Mouse (Mus musculus) midbrain, embryonic 15.5 days (tissue): ENCODE results near the gene Rpl18a. TPM values are rescaled to one million over a fixed set of nuclear protein-coding genes. Genes with fewer than 3 reads are reported as not detected.

Experiments used
- ATAC-seq: fragments of 200-750 bp; cut with Nextera tagmentation; replicated peaks from 2 replicates; pipeline ENCODE4 v1.8.0; 2017; ENCODE audit warnings: moderate TSS enrichment
- H3K27ac ChIP-seq: fragments of 300-500 bp; sonication (generic); 2 replicates; pipeline ENCODE4 v1.5.1; 2015; ENCODE audit warnings: mild to moderate bottlenecking, inconsistent platforms
- H3K27me3 ChIP-seq: fragments of 300-500 bp; sonication (generic); replicated peaks from 2 replicates; pipeline ENCODE4 v1.6.1; 2015; ENCODE audit warnings: inconsistent platforms
- H3K36me3 ChIP-seq: fragments of 300-500 bp; sonication (generic); replicated peaks from 2 replicates; pipeline ENCODE4 v1.6.1; 2015; ENCODE audit warnings: inconsistent platforms
- H3K4me1 ChIP-seq: fragments of 300-500 bp; sonication (generic); 2 replicates; pipeline ENCODE4 v1.6.1; 2015; ENCODE audit warnings: inconsistent platforms
- H3K4me2 ChIP-seq: fragments of 300-500 bp; sonication (generic); 2 replicates; pipeline ENCODE4 v1.6.1; 2015; ENCODE audit warnings: inconsistent platforms, mild to moderate bottlenecking, moderate library complexity
- H3K4me3 ChIP-seq: fragments of 300-500 bp; sonication (generic); 2 replicates; pipeline ENCODE4 v1.5.1; 2015; ENCODE audit warnings: mild to moderate bottlenecking, inconsistent platforms
- H3K9ac ChIP-seq: fragments of 300-500 bp; sonication (generic); 2 replicates; pipeline ENCODE4 v1.6.1; 2015; ENCODE audit warnings: mild to moderate bottlenecking, inconsistent platforms
- H3K9me3 ChIP-seq: fragments of 300-500 bp; sonication (generic); 2 replicates; pipeline ENCODE4 v1.6.1; 2016; ENCODE audit warnings: inconsistent platforms
- WGBS: fragments of 180-500 bp; shearing (Covaris S2); methylation state at CpG from one replicate; pipeline ENCODE4 v1.1.7; 2015; ENCODE audit warnings: mixed read lengths; 5-methylcytosine and 5-hydroxymethylcytosine counted together
- polyA plus RNA-seq: library from polyadenylated mRNA; unstranded; fragments of >200 nt; fragmentation: Nextera tagmentation; extraction: Ambion mirVana; gene quantifications from 2 replicates; pipeline ENCODE4 v1.2.1, GENCODE M21; 2015

Gene Rpl18a
- 2,076 and 2,093 TPM in 2 replicates for polyA plus RNA-seq

DNA sequence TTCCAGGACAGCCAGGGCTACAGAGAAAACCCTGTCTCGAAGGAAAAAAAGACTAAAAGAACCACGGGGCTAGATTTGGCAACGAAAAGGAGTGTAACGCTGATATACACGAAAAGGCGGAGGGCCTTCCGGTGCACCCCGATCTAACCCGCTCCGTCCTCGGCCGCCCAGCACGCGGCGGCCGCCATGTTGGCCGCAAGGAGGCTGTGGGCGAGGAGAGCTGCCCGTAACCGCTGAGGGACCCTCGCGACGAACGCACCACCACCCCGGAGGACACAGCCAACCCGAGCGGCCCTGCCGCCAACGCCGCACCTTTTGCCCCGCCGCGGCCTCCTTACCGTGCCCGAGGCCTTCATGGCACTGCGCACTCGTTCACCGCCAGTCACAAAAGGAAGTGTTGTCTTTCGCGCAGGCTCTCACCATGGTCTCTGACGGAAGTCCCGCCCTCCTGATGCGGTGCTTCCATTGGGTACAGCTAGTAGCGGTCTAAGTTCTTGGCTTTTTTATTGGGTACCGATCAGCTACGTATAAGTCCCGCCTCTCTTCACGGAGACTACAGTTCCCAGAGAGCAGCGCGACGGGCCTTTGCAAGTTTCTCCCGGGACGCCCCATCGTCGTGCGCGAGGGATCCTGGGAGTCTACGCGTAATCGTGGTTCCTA lies at the start of gene Rpl18a:
Gene Rpl18a, minus strand, starts transcription at position 392 of the 660 bp plus-strand sequence.
- Histone ChIP-seq H3K9ac (peak within 1 kb of the TSS; percentile 86), H3K27ac (peak within 1 kb of the TSS; percentile 85), H3K4me3 (peak within 1 kb of the TSS; percentile 91), H3K27me3 (peaks cover 30% of the 10 kb centered on the region), H3K36me3 (peaks cover 19% of the 10 kb centered on the region), H3K4me2 (peak within 1 kb of the TSS; percentile 92), H3K4me1 (peaks cover 28% of the 10 kb centered on the region), H3K9me3 (no peaks in the 10 kb centered on the region)
- peak; percentile 98 for ATAC-seq
- WGBS = under 1% methylated on average over 60 of the region's 60 CpGs

DNA sequence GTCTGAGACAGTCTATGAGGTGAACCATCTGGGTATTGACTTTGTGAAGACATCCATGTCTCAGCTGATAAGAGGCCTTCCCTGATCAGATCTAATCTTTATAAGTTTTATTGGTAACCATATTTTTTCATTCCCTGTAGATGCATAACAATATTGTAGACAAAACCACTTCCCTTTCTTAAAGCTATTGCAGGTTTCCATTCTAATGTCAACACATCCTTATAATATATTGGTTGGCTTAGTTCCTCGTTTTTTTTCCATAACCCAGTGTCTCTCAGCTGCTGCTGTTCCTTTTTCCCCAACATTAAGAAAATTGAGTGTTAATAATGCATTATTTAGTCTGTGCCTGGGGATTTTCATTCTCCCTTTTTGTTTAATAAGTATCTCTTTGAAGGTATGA lies 46.0 kb upstream of the Rpl18a start:
- H3K4me3 ChIP-seq = no peak overlapping the region
- no peaks in the 10 kb centered on the region for H3K27me3 ChIP-seq
- H3K36me3 ChIP-seq = no peaks in the 10 kb centered on the region
- H3K4me1 ChIP-seq = no peaks in the 10 kb centered on the region
- H3K4me2 ChIP-seq = no peak overlapping the region
- H3K27ac ChIP-seq = no peak overlapping the region
- no peaks in the 10 kb centered on the region for H3K9me3 ChIP-seq
- no peak for ATAC-seq
- WGBS = 37% methylated on average over 1 of the region's 1 CpGs
- no peak overlapping the region for H3K9ac ChIP-seq

DNA sequence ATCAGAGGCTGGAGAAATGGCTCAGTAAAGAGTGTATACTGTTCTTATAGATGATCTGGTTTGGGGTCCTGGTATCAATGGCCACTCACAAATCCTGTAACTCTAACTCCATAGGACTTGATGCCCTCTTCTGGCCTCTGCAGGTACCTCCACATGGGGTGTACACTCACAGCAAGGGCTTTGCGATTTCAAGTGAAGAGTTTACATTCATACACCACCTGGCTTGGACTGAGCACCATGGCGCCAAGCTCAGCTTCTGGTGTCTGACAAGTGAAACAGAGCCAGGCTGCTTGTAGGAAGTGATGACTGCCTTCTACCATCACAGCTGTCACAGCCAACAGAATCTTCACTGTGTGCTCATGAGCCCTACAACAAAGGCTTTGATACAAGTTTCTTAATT lies 44.3 kb upstream of the Rpl18a start:
- no peaks in the 10 kb centered on the region for H3K36me3 ChIP-seq
- no peak overlapping the region for H3K9ac ChIP-seq
- H3K4me3 ChIP-seq = no peak overlapping the region
- no peak for ATAC-seq
- H3K27me3 ChIP-seq = no peaks in the 10 kb centered on the region
- H3K27ac ChIP-seq = no peak overlapping the region
- 77% methylated on average over 2 of the region's 2 CpGs for WGBS
- no peak overlapping the region for H3K4me2 ChIP-seq
- no peaks in the 10 kb centered on the region for H3K4me1 ChIP-seq
- no peaks in the 10 kb centered on the region for H3K9me3 ChIP-seq

DNA sequence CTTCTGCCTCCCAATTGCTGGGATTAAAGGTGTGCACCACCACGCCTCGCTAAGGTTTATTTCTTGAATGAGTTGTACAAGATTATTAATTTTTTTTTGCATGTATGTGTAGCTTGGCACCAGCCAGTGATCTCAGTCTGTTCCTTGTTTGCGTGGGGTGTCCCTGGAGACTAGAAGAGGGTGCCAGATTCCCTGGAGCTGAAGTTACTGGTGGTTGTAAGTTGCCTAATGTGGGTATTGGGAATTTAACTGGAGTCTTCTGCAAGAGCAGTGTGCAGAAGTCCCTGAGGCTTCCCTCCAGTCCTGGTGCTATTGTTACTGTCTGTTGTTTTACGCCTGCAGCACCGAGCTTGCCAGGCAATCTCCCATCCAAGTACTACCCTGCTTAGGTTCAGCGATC lies 40.0 kb upstream of the Rpl18a start:
- 84% methylated on average over 6 of the region's 6 CpGs for WGBS
- H3K4me2 ChIP-seq = no peak overlapping the region
- no peak for ATAC-seq

DNA sequence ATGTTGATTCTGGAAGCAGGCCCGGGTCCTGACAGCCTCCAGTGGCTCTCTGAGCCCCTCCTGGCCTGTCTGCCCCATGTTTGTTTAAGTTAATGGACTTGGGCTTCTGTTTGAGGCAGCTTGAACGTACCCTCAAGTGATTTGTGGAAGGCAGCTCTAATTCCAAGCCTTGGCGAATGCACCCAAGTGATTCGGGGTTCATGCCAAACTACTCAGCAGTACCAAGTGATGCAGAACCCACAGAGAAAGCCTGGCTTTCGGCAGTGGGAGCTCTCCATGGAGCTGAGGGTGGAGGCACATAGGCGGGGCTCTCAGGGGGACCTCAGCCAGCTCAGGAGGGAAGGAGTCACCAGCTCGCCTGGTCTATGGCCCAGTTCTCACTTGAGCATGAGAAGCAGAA lies 37.6 kb upstream of the Rpl18a start:
- Histone ChIP-seq H3K27ac (no peak overlapping the region), H3K9ac (no peak overlapping the region), H3K4me3 (no peak overlapping the region), H3K4me2 (no peak overlapping the region), H3K27me3 (no peaks in the 10 kb centered on the region), H3K4me1 (no peaks in the 10 kb centered on the region), H3K36me3 (0 out of 2 replicates have a peak, but pooled peaks cover 2% of the 10 kb centered on the region), H3K9me3 (no peaks in the 10 kb centered on the region)
- 76% methylated on average over 7 of the region's 7 CpGs for whole genome bisulfite sequencing
- ATAC-seq = 0 out of 2 replicates have a peak, but pooled peaks have one; percentile 31

More for the DNA sequence above, 40.0 kb upstream of the Rpl18a start:
- Histone ChIP-seq H3K27me3 (no peaks in the 10 kb centered on the region), H3K27ac (no peak overlapping the region), H3K9me3 (no peaks in the 10 kb centered on the region), H3K36me3 (no peaks in the 10 kb centered on the region), H3K4me3 (no peak overlapping the region), H3K4me1 (no peaks in the 10 kb centered on the region), H3K9ac (no peak overlapping the region)

DNA sequence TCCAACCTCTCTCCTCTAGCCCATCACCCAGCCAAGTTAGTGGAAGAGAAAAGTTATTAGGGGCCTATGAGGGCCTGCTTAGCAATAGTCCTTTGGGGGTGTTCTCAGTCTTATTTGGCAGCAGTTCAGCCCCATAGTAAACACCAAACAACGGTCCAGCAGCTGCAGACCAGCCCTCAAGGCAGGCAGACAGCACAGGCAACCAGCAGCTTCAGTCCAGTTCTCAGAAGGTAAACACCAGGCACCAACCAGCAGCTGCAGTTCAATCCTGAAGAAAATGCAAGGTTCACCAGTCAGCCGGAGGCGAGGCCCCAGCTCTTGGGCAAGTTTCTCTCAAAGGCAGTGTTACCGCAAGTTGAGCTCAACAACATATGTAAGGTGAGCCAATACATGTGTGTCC lies 35.8 kb upstream of the Rpl18a start:
- ATAC-seq = no peak
- Histone ChIP-seq H3K9ac (no peak overlapping the region), H3K4me2 (no peak overlapping the region), H3K4me3 (no peak overlapping the region), H3K36me3 (0 out of 2 replicates have a peak, but pooled peaks cover 2% of the 10 kb centered on the region), H3K27ac (no peak overlapping the region), H3K4me1 (no peaks in the 10 kb centered on the region), H3K9me3 (no peaks in the 10 kb centered on the region), H3K27me3 (no peaks in the 10 kb centered on the region)
- 85% methylated on average over 4 of the region's 4 CpGs for WGBS

DNA sequence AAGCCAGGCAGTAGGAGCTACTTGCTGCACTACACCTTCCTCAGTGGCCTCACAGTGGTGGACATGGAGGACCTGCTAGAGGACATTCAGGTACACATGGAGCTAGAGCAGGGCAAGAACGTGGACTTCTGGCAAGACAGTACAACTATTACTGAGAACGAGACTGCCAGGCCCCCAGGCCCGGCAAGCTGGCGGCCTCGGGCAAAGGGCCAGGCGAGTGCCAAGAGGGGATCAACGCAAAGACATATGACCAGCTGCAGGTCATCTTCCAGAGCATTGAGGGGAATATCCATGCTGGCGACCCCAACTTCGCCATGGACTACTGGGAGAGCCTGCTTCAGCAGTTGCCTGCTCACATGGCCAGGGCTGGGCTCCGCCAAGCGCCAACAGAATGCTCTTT lies 34.5 kb upstream of the Rpl18a start:
- ATAC-seq = no peak
- Histone ChIP-seq H3K9ac (no peak overlapping the region), H3K36me3 (0 out of 2 replicates have a peak, but pooled peaks cover 2% of the 10 kb centered on the region), H3K4me3 (no peak overlapping the region), H3K27ac (no peak overlapping the region), H3K4me1 (no peaks in the 10 kb centered on the region), H3K9me3 (no peaks in the 10 kb centered on the region), H3K4me2 (no peak overlapping the region), H3K27me3 (no peaks in the 10 kb centered on the region)
- 95% methylated on average over 11 of the region's 11 CpGs for WGBS

DNA sequence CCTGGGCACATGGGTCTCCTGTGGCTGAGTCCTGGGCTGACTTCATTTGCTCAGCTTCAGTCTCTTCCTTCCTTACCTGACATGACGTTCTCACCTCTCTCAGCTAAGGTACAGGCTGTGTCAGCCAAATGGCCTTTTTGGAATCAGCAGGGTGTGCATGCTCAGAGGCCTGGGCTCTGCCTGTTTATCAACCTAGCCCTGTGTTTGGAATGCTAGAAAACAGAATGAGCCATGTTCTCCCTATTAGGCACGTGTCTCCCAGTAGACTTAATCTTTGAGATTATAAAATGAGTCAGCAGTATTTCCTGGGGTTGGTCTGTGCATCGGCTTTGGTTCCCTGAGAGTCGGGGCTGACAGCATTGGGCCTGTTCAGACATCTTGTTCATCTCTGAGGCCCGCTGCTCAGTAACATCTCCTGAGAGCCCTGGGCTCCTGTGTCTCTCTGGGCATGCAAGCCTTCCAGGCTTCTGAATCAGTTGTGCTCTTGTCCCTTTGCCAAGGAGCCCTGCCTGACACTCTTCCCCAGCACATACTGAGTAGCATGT lies 31.6 kb upstream of the Rpl18a start:
- WGBS = 79% methylated on average over 5 of the region's 5 CpGs
- no peak overlapping the region for H3K4me3 ChIP-seq
- no peaks in the 10 kb centered on the region for H3K9me3 ChIP-seq
- no peak for ATAC-seq
- H3K9ac ChIP-seq = no peak overlapping the region
- H3K27ac ChIP-seq = no peak overlapping the region
- H3K27me3 ChIP-seq = no peaks in the 10 kb centered on the region
- 0 out of 2 replicates have a peak, but pooled peaks cover 2% of the 10 kb centered on the region for H3K36me3 ChIP-seq
- H3K4me1 ChIP-seq = no peaks in the 10 kb centered on the region
- H3K4me2 ChIP-seq = no peak overlapping the region

DNA sequence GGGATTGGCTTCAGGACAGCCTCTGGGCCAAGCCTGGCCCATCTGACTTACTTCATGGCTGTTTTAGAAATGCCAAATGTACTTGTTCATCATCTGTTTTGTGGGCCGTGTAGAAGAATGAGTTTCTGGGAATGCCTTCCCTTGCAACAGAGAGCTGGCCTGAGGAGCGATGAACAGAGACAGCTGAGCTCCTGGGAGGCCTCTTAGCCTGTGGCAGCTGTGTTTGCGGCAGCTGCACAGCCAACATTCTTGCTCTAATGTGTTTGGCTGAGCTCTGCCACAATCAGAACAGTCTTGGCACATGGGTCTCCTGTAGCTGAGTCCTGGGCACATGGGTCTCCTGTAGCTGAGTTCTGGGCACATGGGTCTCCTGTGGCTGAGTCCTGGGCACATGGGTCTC lies 30.9 kb upstream of the Rpl18a start:
- Histone ChIP-seq H3K27ac (no peak overlapping the region), H3K4me1 (no peaks in the 10 kb centered on the region), H3K27me3 (no peaks in the 10 kb centered on the region), H3K9me3 (no peaks in the 10 kb centered on the region), H3K4me3 (no peak overlapping the region), H3K9ac (no peak overlapping the region), H3K36me3 (0 out of 2 replicates have a peak, but pooled peaks cover 2% of the 10 kb centered on the region), H3K4me2 (no peak overlapping the region)
- no peak for ATAC-seq
- WGBS = 87% methylated on average over 3 of the region's 3 CpGs

DNA sequence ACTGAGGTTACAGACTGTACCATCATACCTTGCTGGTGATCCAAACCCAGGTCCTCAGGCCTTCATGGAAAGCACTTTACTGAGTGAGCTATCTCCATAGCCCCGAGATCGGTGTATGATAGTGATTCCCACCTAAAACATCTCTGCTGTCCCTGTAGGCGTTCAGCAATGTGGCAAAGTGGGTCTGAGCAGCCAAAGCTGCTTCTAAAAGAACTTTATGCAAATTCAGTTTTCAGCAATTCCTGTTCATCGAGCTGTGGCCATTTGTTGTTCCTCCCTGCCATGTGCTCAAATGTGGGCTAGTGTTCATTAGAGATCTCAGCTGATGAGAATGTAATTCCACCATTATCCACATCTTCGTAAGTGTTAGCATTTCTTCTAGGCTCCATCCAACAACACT lies 29.2 kb upstream of the Rpl18a start:
- no peak overlapping the region for H3K4me3 ChIP-seq
- WGBS = 93% methylated on average over 5 of the region's 5 CpGs
- 0 out of 2 replicates have a peak, but pooled peaks cover 2% of the 10 kb centered on the region for H3K36me3 ChIP-seq
- H3K4me1 ChIP-seq = no peaks in the 10 kb centered on the region
- no peak overlapping the region for H3K9ac ChIP-seq
- no peaks in the 10 kb centered on the region for H3K27me3 ChIP-seq
- H3K27ac ChIP-seq = no peak overlapping the region
- no peak for ATAC-seq
- no peaks in the 10 kb centered on the region for H3K9me3 ChIP-seq
- no peak overlapping the region for H3K4me2 ChIP-seq

DNA sequence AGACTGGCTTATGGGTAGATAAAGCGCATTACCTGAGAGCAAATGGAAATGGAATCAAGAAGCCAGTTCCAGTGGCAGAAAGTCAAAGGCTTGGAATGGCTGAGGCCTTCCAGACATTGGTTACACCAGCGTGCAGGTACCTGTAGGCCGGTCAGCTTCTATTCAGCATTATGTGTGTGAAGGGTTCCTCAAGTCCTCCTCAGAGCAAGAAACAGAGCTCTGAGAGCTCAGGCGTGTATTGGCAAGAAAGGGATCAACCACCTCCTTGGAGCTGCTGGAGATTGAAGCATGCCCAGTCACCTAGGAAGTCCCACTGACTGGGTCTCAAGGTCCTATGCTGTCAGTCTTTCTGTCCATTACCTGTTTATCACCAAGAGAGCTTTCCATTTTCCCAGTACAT lies 28.5 kb upstream of the Rpl18a start:
- no peaks in the 10 kb centered on the region for H3K9me3 ChIP-seq

DNA sequence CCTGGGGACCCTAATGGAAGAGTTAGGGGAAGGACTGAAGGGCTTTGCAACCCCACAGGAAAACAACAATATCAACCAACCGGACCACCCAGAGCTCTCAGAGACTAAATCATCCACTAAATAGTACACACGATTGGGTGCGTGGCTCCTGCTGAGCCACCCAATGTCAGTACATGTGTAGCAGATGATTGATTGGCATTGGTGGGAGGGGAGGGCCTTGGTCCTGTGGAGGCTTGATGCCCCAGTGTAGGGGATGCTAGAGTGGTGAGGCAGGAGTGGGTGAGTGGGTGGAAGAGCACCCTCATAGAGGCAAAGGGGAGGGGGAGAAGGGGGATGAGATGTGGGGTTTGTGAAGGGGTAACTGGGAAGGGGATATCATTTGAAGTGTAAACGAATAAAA lies 26.9 kb upstream of the Rpl18a start:
- no peaks in the 10 kb centered on the region for H3K36me3 ChIP-seq
- WGBS = 87% methylated on average over 4 of the region's 4 CpGs
- no peak overlapping the region for H3K4me2 ChIP-seq
- no peak overlapping the region for H3K9ac ChIP-seq
- no peaks in the 10 kb centered on the region for H3K4me1 ChIP-seq
- no peak for ATAC-seq
- H3K27me3 ChIP-seq = no peaks in the 10 kb centered on the region
- H3K4me3 ChIP-seq = no peak overlapping the region
- H3K9me3 ChIP-seq = no peaks in the 10 kb centered on the region
- no peak overlapping the region for H3K27ac ChIP-seq

More for the DNA sequence above, 28.5 kb upstream of the Rpl18a start:
- Histone ChIP-seq H3K4me3 (no peak overlapping the region), H3K36me3 (0 out of 2 replicates have a peak, but pooled peaks cover 2% of the 10 kb centered on the region), H3K4me1 (no peaks in the 10 kb centered on the region), H3K4me2 (no peak overlapping the region), H3K9ac (no peak overlapping the region), H3K27ac (no peak overlapping the region), H3K27me3 (no peaks in the 10 kb centered on the region)
- WGBS = 93% methylated on average over 4 of the region's 4 CpGs
- no peak for ATAC-seq
